Mouse (Mus musculus): ENCODE data around the gene Trp53tg5. TPM values are rescaled to one million over a fixed set of nuclear protein-coding genes. Genes with fewer than 3 reads are reported as not detected.
A peak's percentile ranks its signal among the peaks of the same experiment; 100 is the strongest.

Trp53tg5 gene
- polyA plus RNA-seq, 1 experiment from 2014 or later = not detected

GRCm38 (mm10) chr2:164446086-164446469 lies 27.4 kb downstream of the Trp53tg5 start:
- whole genome bisulfite sequencing = 78% methylated on average over 3 of the region's 3 CpGs
- H3K4me3 ChIP-seq (ENCODE audit: low read length) = no peak overlapping the region
- no peak overlapping the region for H3K9ac ChIP-seq (ENCODE audit: low read length)
- H3K36me3 ChIP-seq (ENCODE audit: control insufficient read depth, insufficient read depth, low read length) = no peaks in the 10 kb centered on the region
- peaks cover 11% of the 10 kb centered on the region for H3K4me1 ChIP-seq (replicated peaks; ENCODE audit: control insufficient read depth, insufficient read depth, low read length)
- no peaks in the 10 kb centered on the region for H3K27me3 ChIP-seq (ENCODE audit: control insufficient read depth, insufficient read depth, low read depth, low read length)
- no peaks in the 10 kb centered on the region for H3K9me3 ChIP-seq (ENCODE audit: control insufficient read depth, low read length)
- H3K4me2 ChIP-seq (ENCODE audit: low read depth, low read length) = no peak overlapping the region
- H3K27ac ChIP-seq (ENCODE audit: low read length) = no peak overlapping the region
- no peak for ATAC-seq (ENCODE audit: low read depth)

- Histone ChIP-seq H3K27me3 (ENCODE audit: control insufficient read depth, insufficient read depth, low read depth, low read length) (no peaks in the 10 kb centered on the region), H3K4me3 (ENCODE audit: low read length) (no peak overlapping the region), H3K27ac (ENCODE audit: low read length) (no peak overlapping the region), H3K4me1 (replicated peaks; ENCODE audit: control insufficient read depth, insufficient read depth, low read length) (peaks cover 11% of the 10 kb centered on the region), H3K9me3 (ENCODE audit: control insufficient read depth, low read length) (no peaks in the 10 kb centered on the region), H3K4me2 (ENCODE audit: low read depth, low read length) (no peak overlapping the region), H3K36me3 (ENCODE audit: control insufficient read depth, insufficient read depth, low read length) (no peaks in the 10 kb centered on the region), H3K9ac (ENCODE audit: low read length) (no peak overlapping the region)
- 68% methylated on average over 3 of the region's 3 CpGs for WGBS
- no peak for ATAC-seq (ENCODE audit: low read depth)
These were observed 28.0 kb downstream of the Trp53tg5 start for GRCm38 (mm10) chr2:164445399-164446085.

- WGBS = 74% methylated on average over 2 of the region's 2 CpGs
- Histone ChIP-seq H3K4me1 (replicated peaks; ENCODE audit: control insufficient read depth, insufficient read depth, low read length) (peaks cover 13% of the 10 kb centered on the region), H3K9ac (ENCODE audit: low read length) (no peak overlapping the region), H3K4me2 (ENCODE audit: low read depth, low read length) (no peak overlapping the region), H3K36me3 (ENCODE audit: control insufficient read depth, insufficient read depth, low read length) (no peaks in the 10 kb centered on the region), H3K27ac (ENCODE audit: low read length) (no peak overlapping the region), H3K27me3 (ENCODE audit: control insufficient read depth, insufficient read depth, low read depth, low read length) (no peaks in the 10 kb centered on the region), H3K9me3 (ENCODE audit: control insufficient read depth, low read length) (no peaks in the 10 kb centered on the region), H3K4me3 (ENCODE audit: low read length) (no peak overlapping the region)
- ATAC-seq (ENCODE audit: low read depth) = no peak
These were observed 28.8 kb downstream of the Trp53tg5 start for GRCm38 (mm10) chr2:164444701-164445100.

- H3K27ac ChIP-seq (ENCODE audit: low read length) = peak within 1 kb of the TSS; percentile 85
- ATAC-seq (ENCODE audit: low read depth) = no peak
- peaks cover 19% of the 10 kb centered on the region for H3K4me1 ChIP-seq (replicated peaks; ENCODE audit: control insufficient read depth, insufficient read depth, low read length)
- no peaks in the 10 kb centered on the region for H3K9me3 ChIP-seq (ENCODE audit: control insufficient read depth, low read length)
- 10% methylated on average over 18 of the region's 18 CpGs for WGBS
- no peaks in the 10 kb centered on the region for H3K36me3 ChIP-seq (ENCODE audit: control insufficient read depth, insufficient read depth, low read length)
- peak within 1 kb of the TSS; percentile 66 for H3K4me2 ChIP-seq (ENCODE audit: low read depth, low read length)
- H3K9ac ChIP-seq (ENCODE audit: low read length) = peak within 1 kb of the TSS; percentile 92
- H3K27me3 ChIP-seq (ENCODE audit: control insufficient read depth, insufficient read depth, low read depth, low read length) = no peaks in the 10 kb centered on the region
- H3K4me3 ChIP-seq (ENCODE audit: low read length) = peak within 1 kb of the TSS; percentile 77
These were observed 30.0 kb downstream of the Trp53tg5 start, which contains the start of gene Sdc4 for GRCm38 (mm10) chr2:164443460-164444000. Gene Sdc4 (minus strand): TSS chr2:164443887.

GRCm38 (mm10) chr2:164443051-164443437 lies 30.5 kb downstream of the Trp53tg5 start:
- ATAC-seq (ENCODE audit: low read depth) = peak; percentile 94
- no peaks in the 10 kb centered on the region for H3K9me3 ChIP-seq (ENCODE audit: control insufficient read depth, low read length)
- H3K27ac ChIP-seq (ENCODE audit: low read length) = peak overlapping the region; percentile 85
- H3K4me2 ChIP-seq (ENCODE audit: low read depth, low read length) = peak overlapping the region; percentile 66
- H3K4me3 ChIP-seq (ENCODE audit: low read length) = peak overlapping the region; percentile 77
- H3K27me3 ChIP-seq (ENCODE audit: control insufficient read depth, insufficient read depth, low read depth, low read length) = no peaks in the 10 kb centered on the region
- peak overlapping the region; percentile 92 for H3K9ac ChIP-seq (ENCODE audit: low read length)
- peaks cover 24% of the 10 kb centered on the region for H3K4me1 ChIP-seq (replicated peaks; ENCODE audit: control insufficient read depth, insufficient read depth, low read length)
- WGBS = 0% methylated on average over 25 of the region's 26 CpGs
- no peaks in the 10 kb centered on the region for H3K36me3 ChIP-seq (ENCODE audit: control insufficient read depth, insufficient read depth, low read length)

- H3K4me3 ChIP-seq (ENCODE audit: low read length) = peak overlapping the region; percentile 77
- WGBS = 2% methylated on average over 29 of the region's 29 CpGs
- H3K9me3 ChIP-seq (ENCODE audit: control insufficient read depth, low read length) = no peaks in the 10 kb centered on the region
- no peaks in the 10 kb centered on the region for H3K36me3 ChIP-seq (ENCODE audit: control insufficient read depth, insufficient read depth, low read length)
- peaks cover 25% of the 10 kb centered on the region for H3K4me1 ChIP-seq (replicated peaks; ENCODE audit: control insufficient read depth, insufficient read depth, low read length)
- no peaks in the 10 kb centered on the region for H3K27me3 ChIP-seq (ENCODE audit: control insufficient read depth, insufficient read depth, low read depth, low read length)
- H3K4me2 ChIP-seq (ENCODE audit: low read depth, low read length) = peak overlapping the region; percentile 66
- peak; percentile 68 for ATAC-seq (ENCODE audit: low read depth)
- H3K27ac ChIP-seq (ENCODE audit: low read length) = peak overlapping the region; percentile 85
- peak overlapping the region; percentile 92 for H3K9ac ChIP-seq (ENCODE audit: low read length)
These were observed 31.0 kb downstream of the Trp53tg5 start for GRCm38 (mm10) chr2:164442315-164443050.

GRCm38 (mm10) chr2:164441731-164442130 lies 31.8 kb downstream of the Trp53tg5 start:
- no peak for ATAC-seq (ENCODE audit: low read depth)
- Histone ChIP-seq H3K36me3 (ENCODE audit: control insufficient read depth, insufficient read depth, low read length) (no peaks in the 10 kb centered on the region), H3K4me2 (ENCODE audit: low read depth, low read length) (peak overlapping the region; percentile 66), H3K4me1 (replicated peaks; ENCODE audit: control insufficient read depth, insufficient read depth, low read length) (peaks cover 33% of the 10 kb centered on the region), H3K27ac (ENCODE audit: low read length) (peak overlapping the region; percentile 85), H3K27me3 (ENCODE audit: control insufficient read depth, insufficient read depth, low read depth, low read length) (no peaks in the 10 kb centered on the region), H3K9me3 (ENCODE audit: control insufficient read depth, low read length) (no peaks in the 10 kb centered on the region), H3K4me3 (ENCODE audit: low read length) (peak overlapping the region; percentile 77), H3K9ac (ENCODE audit: low read length) (peak overlapping the region; percentile 92)
- WGBS = 29% methylated on average over 7 of the region's 7 CpGs

- no peak for ATAC-seq (ENCODE audit: low read depth)
- Histone ChIP-seq H3K4me3 (ENCODE audit: low read length) (peak overlapping the region; percentile 77), H3K27me3 (ENCODE audit: control insufficient read depth, insufficient read depth, low read depth, low read length) (no peaks in the 10 kb centered on the region), H3K4me1 (replicated peaks; ENCODE audit: control insufficient read depth, insufficient read depth, low read length) (peaks cover 38% of the 10 kb centered on the region), H3K27ac (ENCODE audit: low read length) (peak overlapping the region; percentile 73), H3K4me2 (ENCODE audit: low read depth, low read length) (peak overlapping the region; percentile 66), H3K36me3 (ENCODE audit: control insufficient read depth, insufficient read depth, low read length) (no peaks in the 10 kb centered on the region), H3K9me3 (ENCODE audit: control insufficient read depth, low read length) (no peaks in the 10 kb centered on the region), H3K9ac (ENCODE audit: low read length) (peak overlapping the region; percentile 92)
- WGBS = 38% methylated on average over 8 of the region's 8 CpGs
These were observed 32.4 kb downstream of the Trp53tg5 start for GRCm38 (mm10) chr2:164441155-164441554.

GRCm38 (mm10) chr2:164440314-164440713 lies 33.2 kb downstream of the Trp53tg5 start:
- H3K9ac ChIP-seq (ENCODE audit: low read length) = no peak overlapping the region
- peak; percentile 63 for ATAC-seq (ENCODE audit: low read depth)
- 54% methylated on average over 5 of the region's 5 CpGs for WGBS
- H3K36me3 ChIP-seq (ENCODE audit: control insufficient read depth, insufficient read depth, low read length) = no peaks in the 10 kb centered on the region
- H3K9me3 ChIP-seq (ENCODE audit: control insufficient read depth, low read length) = no peaks in the 10 kb centered on the region
- H3K27ac ChIP-seq (ENCODE audit: low read length) = peak overlapping the region; percentile 73
- H3K4me3 ChIP-seq (ENCODE audit: low read length) = peak overlapping the region; percentile 77
- no peaks in the 10 kb centered on the region for H3K27me3 ChIP-seq (ENCODE audit: control insufficient read depth, insufficient read depth, low read depth, low read length)
- peaks cover 47% of the 10 kb centered on the region for H3K4me1 ChIP-seq (replicated peaks; ENCODE audit: control insufficient read depth, insufficient read depth, low read length)
- peak overlapping the region; percentile 66 for H3K4me2 ChIP-seq (ENCODE audit: low read depth, low read length)

Measured in lung, embryonic 16.5 days (tissue).